Mouse (Mus musculus) embryonic fibroblast, embryonic 13.5 days (primary cell): ENCODE measurements around the gene Tnpo3. TPM values are rescaled to one million over a fixed set of nuclear protein-coding genes. Genes with fewer than 3 reads are reported as not detected.
A peak's percentile ranks its signal among the peaks of the same experiment; 100 is the strongest.
"Not testable (repeated sequence)": the region's sequence is repeated elsewhere in the genome, so short reads cannot be mapped to it uniquely, and the experiment has no call there.

Source experiments
- H3K27ac ChIP-seq: 2 replicates; pipeline ENCODE4 v1.5.1; 2012; ENCODE audit warnings: low read length, control low read depth, inconsistent platforms; ENCODE audit not compliant: insufficient read depth
- H3K4me1 ChIP-seq: 2 replicates; pipeline ENCODE4 v1.6.1; 2011; ENCODE audit warnings: low read length; ENCODE audit not compliant: control insufficient read depth, insufficient read depth
- H3K4me3 ChIP-seq: 2 replicates; pipeline ENCODE4 v1.5.1; 2011; ENCODE audit warnings: mild to moderate bottlenecking, control low read depth, low read length; ENCODE audit not compliant: insufficient read depth
- CTCF ChIP-seq: IDR thresholded peaks from 2 replicates; pipeline ENCODE4 v1.5.1; 2011; ENCODE audit warnings: mild to moderate bottlenecking, control low read depth, low read length, moderate library complexity, borderline replicate concordance; ENCODE audit not compliant: insufficient read depth
- POLR2A ChIP-seq: IDR thresholded peaks from 2 replicates; pipeline ENCODE4 v1.6.1; 2011; ENCODE audit warnings: low read depth, mild to moderate bottlenecking, control low read depth, low read length, moderate library complexity
- polyA plus RNA-seq: library from polyadenylated mRNA; stranded (reverse); fragments of >200 nt; gene quantifications from 2 replicates; pipeline ENCODE4 v1.2.4, GENCODE M21; 2011; ENCODE audit warnings: low read depth; ENCODE audit not compliant: missing spikeins, insufficient read length

The Tnpo3 gene
- polyA plus RNA-seq, 1 experiment, result 76.1 TPM

DNA sequence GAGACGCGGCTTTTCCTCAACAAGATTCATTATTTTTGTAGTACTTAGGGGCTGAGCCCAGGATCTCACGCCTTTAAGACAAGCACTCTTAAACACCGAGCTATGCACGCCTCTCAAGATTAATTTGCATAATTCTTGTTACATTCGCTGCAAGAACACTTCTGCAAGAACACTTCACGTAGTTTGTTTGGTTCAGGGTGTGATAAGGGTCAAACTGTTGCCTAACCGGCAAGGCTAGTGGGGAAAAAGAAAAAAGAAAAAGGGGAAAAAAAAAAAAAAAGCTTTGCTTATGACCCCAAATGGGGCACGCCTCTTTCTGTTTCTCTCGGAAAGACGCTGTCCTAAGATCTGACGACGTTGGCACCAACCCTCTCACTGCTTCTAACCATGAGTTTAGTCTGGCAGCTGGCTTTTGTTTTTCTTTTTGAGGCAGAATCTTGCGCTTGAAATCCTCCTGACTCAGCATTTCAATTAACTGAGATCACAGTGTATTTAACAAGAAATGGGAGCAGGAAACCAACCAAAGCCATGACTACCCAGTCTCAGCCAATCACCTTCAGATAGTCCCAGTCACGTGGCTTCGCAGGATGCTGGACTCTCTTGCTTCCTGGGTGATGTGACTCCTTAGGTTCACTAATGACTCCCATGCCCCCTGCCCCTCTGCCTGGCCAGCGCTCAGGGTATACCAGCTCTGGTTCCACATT lies 11.3 kb upstream of the Tnpo3 start:
- Histone ChIP-seq H3K4me3 (no peak overlapping the region), H3K4me1 (no peaks in the 10 kb centered on the region), H3K27ac (no peak overlapping the region)
- TF ChIP-seq POLR2A (no peak), CTCF (no peak)

- no peak overlapping the region for H3K27ac ChIP-seq
- no peak overlapping the region for H3K4me3 ChIP-seq
- no peaks in the 10 kb centered on the region for H3K4me1 ChIP-seq
- no peak for TF ChIP-seq POLR2A
- no peak for TF ChIP-seq CTCF
Observed at GRCm38 (mm10) chr6:29620176-29620575, 10.5 kb upstream of the Tnpo3 start.

GRCm38 (mm10) chr6:29610020-29610640 lies 443 bp upstream of the Tnpo3 start:
- H3K27ac ChIP-seq, H3K4me1 ChIP-seq: not testable (repeated sequence)
- peak overlapping the region; percentile 80 for H3K4me3 ChIP-seq

DNA sequence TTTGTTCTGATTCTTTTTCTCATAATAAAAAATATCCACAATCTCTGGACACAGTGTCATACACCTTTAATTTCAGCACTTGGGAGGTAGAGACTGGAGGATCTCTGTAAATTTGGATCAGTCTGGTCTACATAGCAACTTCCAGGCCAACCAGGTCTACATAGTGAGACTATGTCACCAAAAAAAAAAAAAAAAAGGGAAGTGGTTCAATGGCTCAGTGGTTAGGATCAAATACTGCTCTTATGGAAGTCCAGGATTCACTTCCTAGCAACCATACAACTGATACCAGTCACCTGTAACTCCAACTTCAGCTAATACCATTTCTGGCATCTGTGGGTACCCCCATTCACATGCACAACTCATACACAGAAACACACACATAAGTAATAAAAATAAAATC lies 9.5 kb downstream of the Tnpo3 start:
- no peak overlapping the region for H3K27ac ChIP-seq
- no peak for TF ChIP-seq CTCF
- no peak for TF ChIP-seq POLR2A
- peaks cover 4% of the 10 kb centered on the region; the same call in 1 of the 2 replicates for H3K4me1 ChIP-seq
- H3K4me3 ChIP-seq, result no peak overlapping the region

DNA sequence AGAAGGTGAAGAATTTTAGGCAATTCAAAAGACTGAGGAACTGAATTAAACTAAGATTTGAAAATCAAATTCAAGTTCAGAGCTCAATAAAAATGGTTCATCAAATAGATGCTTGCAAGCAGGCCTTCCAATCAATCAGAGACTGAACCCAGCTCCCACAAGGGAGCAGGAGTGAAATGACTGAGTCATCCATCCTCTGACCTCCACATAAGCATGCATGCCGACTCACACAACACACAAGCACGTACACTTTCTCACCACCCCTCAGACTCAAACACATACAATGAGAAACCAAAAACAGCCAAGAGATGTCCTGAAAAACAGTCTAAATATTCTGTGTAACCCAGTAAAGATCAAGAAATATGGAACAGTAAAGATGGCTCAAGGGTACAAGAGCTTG lies 14.0 kb downstream of the Tnpo3 start:
- TF ChIP-seq POLR2A (no peak), CTCF (no peak)
- no peak overlapping the region for H3K4me3 ChIP-seq
- H3K4me1 ChIP-seq, result peaks cover 4% of the 10 kb centered on the region; the same call in 1 of the 2 replicates
- peak overlapping the region; percentile 43; the same call in 1 of the 2 replicates for H3K27ac ChIP-seq

- TF ChIP-seq POLR2A (no peak), CTCF (no peak)
- Histone ChIP-seq H3K4me3 (no peak overlapping the region), H3K27ac (no peak overlapping the region), H3K4me1 (no peaks in the 10 kb centered on the region)
Observed at GRCm38 (mm10) chr6:29581202-29581601, 28.5 kb downstream of the Tnpo3 start.

- no peak overlapping the region for H3K4me3 ChIP-seq
- H3K4me1 ChIP-seq, result no peaks in the 10 kb centered on the region
- TF ChIP-seq CTCF, result no peak
- no peak for TF ChIP-seq POLR2A
- no peak overlapping the region for H3K27ac ChIP-seq
Observed at GRCm38 (mm10) chr6:29580770-29581169, 28.9 kb downstream of the Tnpo3 start.

DNA sequence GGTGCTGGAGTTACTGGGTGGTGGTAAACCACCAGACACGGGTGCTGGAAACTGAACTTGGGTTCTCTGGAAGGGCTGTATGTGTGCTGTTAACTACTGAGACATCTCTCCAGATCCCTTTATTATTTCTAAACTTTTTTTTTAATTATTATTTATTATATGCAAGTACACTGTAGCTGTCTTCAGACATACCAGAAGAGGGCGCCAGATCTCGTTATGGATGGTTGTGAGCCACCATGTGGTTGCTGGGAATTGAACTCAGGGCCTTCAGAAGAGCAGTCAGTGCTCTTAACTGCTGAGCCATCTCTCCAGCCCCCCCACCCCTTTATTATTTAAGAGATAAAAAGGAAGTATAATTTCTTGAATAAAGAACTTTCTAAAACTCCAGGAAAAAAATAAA lies 33.3 kb downstream of the Tnpo3 start:
- not testable (repeated sequence) for H3K27ac ChIP-seq, H3K4me3 ChIP-seq, H3K4me1 ChIP-seq

DNA sequence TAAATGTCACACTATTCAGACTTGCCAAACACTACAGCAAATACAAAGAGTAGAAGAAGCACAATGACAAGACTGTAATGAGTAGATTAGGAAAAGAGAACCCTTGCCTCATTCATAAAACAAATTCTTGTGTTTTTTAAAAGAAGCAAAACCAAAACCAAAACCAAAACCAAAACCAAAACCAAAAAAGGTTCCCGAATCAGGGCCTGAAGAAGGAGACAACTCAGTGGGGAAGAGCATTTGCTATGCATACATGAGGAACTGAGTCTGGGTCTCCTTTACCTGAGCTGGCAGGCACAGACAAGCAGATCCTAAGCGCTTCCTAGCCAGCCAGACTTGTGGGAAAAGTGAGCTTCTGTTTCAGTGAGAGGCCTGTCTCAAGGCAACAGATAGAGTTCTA lies 52.6 kb downstream of the Tnpo3 start:
- no peak overlapping the region for H3K27ac ChIP-seq
- no peak for TF ChIP-seq POLR2A
- no peak for TF ChIP-seq CTCF
- H3K4me1 ChIP-seq, result no peaks in the 10 kb centered on the region
- no peak overlapping the region for H3K4me3 ChIP-seq

DNA sequence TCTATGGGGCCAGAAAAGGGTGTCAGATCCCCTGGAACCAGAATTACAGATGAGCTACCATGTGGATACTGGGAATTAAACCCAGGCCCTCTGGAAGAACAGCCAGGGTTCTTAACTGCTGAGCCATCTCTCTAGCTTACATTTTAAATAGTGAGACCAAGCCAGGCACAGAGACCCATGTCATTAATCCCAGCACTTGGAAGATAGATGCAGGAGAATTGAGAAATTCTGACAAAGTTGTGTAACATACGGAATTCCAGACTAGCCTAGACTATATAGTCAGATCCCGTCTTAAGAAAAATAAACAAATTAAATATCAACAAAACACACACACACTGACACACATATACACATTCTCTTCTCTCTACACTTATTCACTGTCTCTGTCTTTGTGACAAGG lies 57.2 kb downstream of the Tnpo3 start:
- H3K4me3 ChIP-seq, result no peak overlapping the region
- no peaks in the 10 kb centered on the region for H3K4me1 ChIP-seq
- TF ChIP-seq POLR2A (no peak), CTCF (no peak)
- no peak overlapping the region for H3K27ac ChIP-seq

DNA sequence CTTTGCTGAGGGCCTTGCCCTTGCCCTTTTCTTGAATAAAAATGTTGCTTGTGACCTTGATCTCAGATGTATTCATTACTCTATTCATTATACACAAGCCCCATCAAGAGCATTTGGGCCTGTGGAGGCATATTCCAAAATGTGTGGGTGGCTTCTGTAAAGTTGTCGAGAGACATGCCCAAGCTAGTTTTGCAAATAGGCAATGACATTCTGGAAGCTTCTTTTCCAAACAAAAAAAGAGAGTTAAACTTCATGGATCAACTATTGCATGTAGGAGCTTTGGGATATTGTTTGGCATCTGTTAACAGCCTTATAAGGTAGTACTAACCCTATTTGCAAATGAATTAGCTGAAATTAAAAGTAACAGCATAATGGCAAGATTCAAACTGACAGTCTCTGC lies 61.6 kb downstream of the Tnpo3 start:
- no peaks in the 10 kb centered on the region for H3K4me1 ChIP-seq

More for the DNA sequence above, 61.6 kb downstream of the Tnpo3 start:
- H3K4me3 ChIP-seq, result no peak overlapping the region
- peak overlapping the region; percentile 87 for H3K27ac ChIP-seq
- TF ChIP-seq CTCF (no peak), POLR2A (no peak)
